Mouse (Mus musculus) neural tube, postnatal 0 days (tissue): ENCODE data around the gene Gm17617. TPM values are rescaled to one million over a fixed set of nuclear protein-coding genes. Genes with fewer than 3 reads are reported as not detected.

Experiments
- polyA plus RNA-seq: library from polyadenylated mRNA; unstranded; fragments of >200 nt; fragmentation: Nextera tagmentation; extraction: Ambion mirVana; gene quantifications from 2 replicates; pipeline ENCODE4 v1.2.1, GENCODE M21; 2015

The Gm17617 gene
- not detected in 2 replicates for polyA plus RNA-seq

DNA sequence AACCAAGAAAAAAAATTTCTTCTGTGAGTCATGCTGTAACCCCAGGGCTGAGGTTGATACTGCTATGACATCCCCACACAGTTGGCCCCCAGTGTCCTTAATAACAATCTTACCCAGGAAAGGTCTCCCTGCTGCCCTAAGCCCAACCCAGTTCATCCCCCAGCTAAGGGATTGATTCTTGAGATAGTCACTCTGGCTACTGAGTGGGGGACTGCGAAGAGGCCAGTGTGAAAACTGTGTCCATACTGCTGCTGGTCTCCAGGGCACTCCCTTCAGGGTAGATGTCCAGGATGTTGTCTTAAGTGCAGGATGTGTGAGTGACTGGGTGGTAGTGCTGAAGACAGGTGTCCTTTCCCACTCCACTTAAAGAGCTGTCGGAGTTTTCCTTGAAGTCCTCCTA lies at the start of gene Gm17617:
Gm17617 (minus strand) TSS at position 101 of the 400 bp plus-strand sequence.

DNA sequence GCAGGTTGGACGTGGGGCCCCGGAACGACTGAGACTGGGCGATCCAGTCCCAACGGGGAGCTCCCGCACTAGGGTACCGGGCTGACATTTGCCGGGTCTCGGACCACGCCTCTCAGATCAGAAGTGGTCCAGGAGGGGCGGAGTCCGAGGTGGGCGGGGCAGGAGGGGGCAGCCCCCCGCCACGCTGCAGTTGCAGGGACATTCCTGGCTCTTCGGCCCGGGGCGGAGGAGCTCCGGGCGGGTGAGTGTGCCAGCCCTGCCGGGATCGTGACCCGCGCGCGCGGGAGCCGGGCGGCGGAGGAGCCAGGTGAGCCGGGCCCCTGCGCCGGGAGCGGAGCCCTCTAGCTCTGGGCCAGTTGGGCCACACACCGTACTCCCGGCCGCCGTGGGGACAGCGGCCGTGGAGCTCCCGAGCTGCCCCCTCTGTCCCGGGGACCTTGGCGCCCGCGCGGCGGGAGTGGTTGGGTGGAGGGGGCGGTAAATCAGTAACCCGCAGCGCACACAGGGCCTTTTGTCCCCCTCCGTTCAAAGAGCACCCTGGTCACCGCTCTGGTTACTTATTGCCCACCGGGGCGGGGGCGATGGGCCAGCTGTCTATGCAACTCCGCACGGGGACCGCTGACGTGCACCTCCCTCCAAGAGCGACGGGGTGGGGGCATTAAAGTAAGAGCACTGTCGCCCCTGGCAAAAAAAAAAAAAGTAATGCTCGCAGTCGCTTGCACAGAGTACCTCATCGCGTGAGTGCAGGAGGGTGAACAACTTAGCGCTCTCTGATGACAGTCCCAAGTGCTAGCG lies 19.5 kb upstream of the Gm17617 start, which contains the start of gene Fgfr4:
Fgfr4 (plus strand) TSS at position 20 of the 795 bp plus-strand sequence.

DNA sequence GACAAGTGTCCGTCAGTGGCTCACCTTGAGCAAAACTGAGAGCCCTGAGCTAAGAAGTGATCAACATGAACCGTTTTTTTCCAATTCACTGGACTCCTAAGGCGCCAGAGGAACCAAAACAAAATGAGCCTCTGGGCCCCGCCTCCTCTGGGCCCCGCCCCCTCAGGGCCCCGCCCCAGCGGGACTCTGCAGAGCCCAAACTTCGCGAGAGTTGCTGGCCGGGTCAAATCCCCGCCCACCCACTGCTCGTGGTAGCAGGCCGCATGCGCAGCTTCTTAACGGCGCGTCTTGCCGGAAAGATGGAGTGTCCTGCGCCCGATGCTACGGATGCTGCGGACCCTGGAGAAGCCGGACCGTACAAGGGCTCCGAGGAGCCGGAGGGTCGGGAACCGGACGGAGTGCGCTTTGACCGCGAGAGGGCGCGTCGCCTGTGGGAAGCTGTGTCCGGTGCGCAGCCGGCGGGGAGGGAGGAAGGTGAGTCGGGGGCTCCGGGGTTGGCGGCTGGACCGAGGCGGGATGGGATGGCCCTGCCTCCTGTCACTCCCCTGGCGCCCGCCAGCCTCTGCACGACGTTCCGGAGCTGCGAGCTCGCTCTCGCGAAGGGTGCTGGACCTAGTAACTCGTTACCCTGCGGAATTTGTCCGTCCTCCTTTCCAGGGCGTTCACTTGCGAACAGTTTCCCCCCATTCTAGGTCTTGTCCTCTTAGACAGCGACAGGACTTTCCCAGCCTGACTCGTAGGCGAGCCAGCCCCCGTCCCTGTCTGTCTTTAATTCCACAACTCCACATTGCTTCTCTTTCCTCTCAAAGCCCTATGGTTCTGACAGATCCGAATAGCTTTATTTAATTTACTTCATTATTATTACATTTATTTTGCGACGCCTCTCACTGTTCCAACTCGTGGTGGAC lies 28.0 kb downstream of the Gm17617 start, which contains the start of gene Zfp346:
Zfp346 (plus strand) TSS at position 267 of the 908 bp plus-strand sequence.

DNA sequence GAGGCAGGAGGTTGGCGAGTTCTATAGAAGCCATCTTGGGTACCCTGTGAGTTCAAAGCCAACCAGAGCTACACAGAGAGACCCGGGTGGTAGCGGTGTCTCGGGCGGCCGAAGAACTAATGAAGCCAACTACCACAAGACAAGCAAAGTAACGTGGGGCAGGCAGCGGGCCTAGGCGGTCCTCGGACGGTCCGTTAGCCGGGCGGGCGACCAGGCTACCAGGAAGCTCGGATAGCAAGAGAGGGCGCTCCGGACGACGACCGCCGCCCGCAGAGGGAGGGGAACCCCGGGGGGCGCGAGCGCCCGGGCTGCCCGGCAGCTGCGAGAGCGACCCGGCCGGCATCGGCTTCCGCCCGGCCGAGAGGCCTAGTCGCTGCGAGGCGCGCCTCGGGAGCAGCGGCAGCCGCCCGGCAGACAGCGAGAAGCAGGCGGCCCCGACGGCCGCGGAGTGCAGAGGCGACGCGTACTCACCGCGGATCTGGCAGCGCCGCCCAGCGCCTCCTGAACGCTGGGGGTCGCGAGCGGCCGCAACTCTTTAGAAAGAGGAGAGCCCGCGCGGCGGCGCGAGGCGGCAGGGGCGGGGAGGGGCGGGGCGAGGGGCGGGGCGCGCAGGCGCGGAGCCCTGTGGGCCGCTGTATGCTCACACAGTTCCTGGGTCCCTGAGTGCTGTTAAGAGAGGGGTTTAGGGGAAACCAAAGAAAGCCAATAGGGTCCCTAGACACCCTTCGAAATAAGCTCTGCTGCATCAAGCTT lies 33.4 kb downstream of the Gm17617 start, which contains the start of gene Uimc1:
Uimc1 (minus strand) TSS at position 575 of the 753 bp plus-strand sequence.

Other genes with a start within 250 kb of the Gm17617 start
- 13.2 and 13.4 TPM in 2 replicates for gene Unc5a, start 184.1 kb downstream of the Gm17617 start, polyA plus RNA-seq
- 0.83 and 1.2 TPM in 2 replicates for gene Hk3, start 112.2 kb downstream of the Gm17617 start, polyA plus RNA-seq
- gene Uimc1, start 33.2 kb downstream of the Gm17617 start, polyA plus RNA-seq, result 12.2 and 13.9 TPM in 2 replicates
- gene Zfp346, start 28.2 kb downstream of the Gm17617 start, polyA plus RNA-seq, result 23.9 and 26.7 TPM in 2 replicates
- gene Fgfr4, start 19.1 kb upstream of the Gm17617 start, polyA plus RNA-seq, result 1.4 and 1.7 TPM in 2 replicates
- 63.5 and 67.6 TPM in 2 replicates for gene Nsd1, start 76.2 kb upstream of the Gm17617 start, polyA plus RNA-seq
- gene Prelid1, start 187.0 kb upstream of the Gm17617 start, polyA plus RNA-seq, result 302 and 314 TPM in 2 replicates
- 98.3 and 99.3 TPM in 2 replicates for gene Rab24, start 188.4 kb upstream of the Gm17617 start, polyA plus RNA-seq
- gene Mxd3, start 196.3 kb upstream of the Gm17617 start, polyA plus RNA-seq, result 4.4 and 5.2 TPM in 2 replicates
- 34.2 and 36.2 TPM in 2 replicates for gene Lman2, start 229.2 kb upstream of the Gm17617 start, polyA plus RNA-seq
- gene Rgs14, start 236.2 kb upstream of the Gm17617 start, polyA plus RNA-seq, result 0.52 and 0.63 TPM in 2 replicates